Mouse (Mus musculus): ENCODE measurements around the gene Ppp3ca. TPM values are rescaled to one million over a fixed set of nuclear protein-coding genes. Genes with fewer than 3 reads are reported as not detected.

Gene Ppp3ca
- polyA plus RNA-seq, 1 experiment from 2014 or later, result 98.2 TPM

- Histone ChIP-seq H3K4me2 (replicated peaks) (no peak overlapping the region), H3K9ac (replicated peaks) (no peak overlapping the region), H3K27ac (replicated peaks) (no peak overlapping the region), H3K9me3 (no peaks in the 10 kb centered on the region), H3K27me3 (no peaks in the 10 kb centered on the region), H3K36me3 (no peaks in the 10 kb centered on the region), H3K4me3 (no peak overlapping the region), H3K4me1 (no peaks in the 10 kb centered on the region)
- ATAC-seq (ENCODE audit: low FRiP score, low read depth), result no peak
- 95% methylated on average over 4 of the region's 4 CpGs for WGBS
Measured at GRCm38 (mm10) chr3:136805897-136806296, 136.0 kb downstream of the Ppp3ca start.

- Histone ChIP-seq H3K4me1 (no peaks in the 10 kb centered on the region), H3K4me2 (replicated peaks) (no peak overlapping the region), H3K4me3 (no peak overlapping the region), H3K9ac (replicated peaks) (no peak overlapping the region), H3K27me3 (no peaks in the 10 kb centered on the region), H3K36me3 (no peaks in the 10 kb centered on the region), H3K27ac (replicated peaks) (no peak overlapping the region), H3K9me3 (no peaks in the 10 kb centered on the region)
- no peak for ATAC-seq (ENCODE audit: low FRiP score, low read depth)
- WGBS, result 70% methylated on average over 3 of the region's 3 CpGs
Measured at GRCm38 (mm10) chr3:136810271-136810670, 140.3 kb downstream of the Ppp3ca start.

- ATAC-seq (ENCODE audit: low FRiP score, low read depth), result no peak
- Histone ChIP-seq H3K9me3 (no peaks in the 10 kb centered on the region), H3K27ac (replicated peaks) (no peak overlapping the region), H3K9ac (replicated peaks) (no peak overlapping the region), H3K4me3 (no peak overlapping the region), H3K4me1 (no peaks in the 10 kb centered on the region), H3K27me3 (no peaks in the 10 kb centered on the region), H3K36me3 (no peaks in the 10 kb centered on the region), H3K4me2 (replicated peaks) (no peak overlapping the region)
- WGBS, result 88% methylated on average over 6 of the region's 6 CpGs
Measured at GRCm38 (mm10) chr3:136812162-136812561, 142.2 kb downstream of the Ppp3ca start.

- Histone ChIP-seq H3K36me3 (no peaks in the 10 kb centered on the region), H3K27ac (replicated peaks) (no peak overlapping the region), H3K9ac (replicated peaks) (no peak overlapping the region)
Measured at GRCm38 (mm10) chr3:136812791-136813190, 142.9 kb downstream of the Ppp3ca start.

GRCm38 (mm10) chr3:136813886-136814285, 144.0 kb downstream of the Ppp3ca start:
- Histone ChIP-seq H3K4me1 (no peaks in the 10 kb centered on the region), H3K27ac (replicated peaks) (no peak overlapping the region), H3K9ac (replicated peaks) (no peak overlapping the region), H3K36me3 (no peaks in the 10 kb centered on the region), H3K9me3 (no peaks in the 10 kb centered on the region), H3K27me3 (no peaks in the 10 kb centered on the region), H3K4me3 (no peak overlapping the region), H3K4me2 (replicated peaks) (no peak overlapping the region)
- WGBS, result 75% methylated on average over 2 of the region's 2 CpGs
- no peak for ATAC-seq (ENCODE audit: low FRiP score, low read depth)

More at GRCm38 (mm10) chr3:136812791-136813190, 142.9 kb downstream of the Ppp3ca start:
- H3K4me1 ChIP-seq, result no peaks in the 10 kb centered on the region
- H3K4me2 ChIP-seq (replicated peaks), result no peak overlapping the region
- WGBS, result 90% methylated on average over 2 of the region's 2 CpGs
- H3K4me3 ChIP-seq, result no peak overlapping the region
- ATAC-seq (ENCODE audit: low FRiP score, low read depth), result no peak
- H3K9me3 ChIP-seq, result no peaks in the 10 kb centered on the region
- H3K27me3 ChIP-seq, result no peaks in the 10 kb centered on the region

GRCm38 (mm10) chr3:136814916-136815315, 145.0 kb downstream of the Ppp3ca start:
- ATAC-seq (ENCODE audit: low FRiP score, low read depth), result no peak
- no peaks in the 10 kb centered on the region for H3K27me3 ChIP-seq
- no peak overlapping the region for H3K27ac ChIP-seq (replicated peaks)
- H3K4me3 ChIP-seq, result no peak overlapping the region
- WGBS, result 93% methylated on average over 4 of the region's 4 CpGs
- H3K4me2 ChIP-seq (replicated peaks), result no peak overlapping the region
- H3K36me3 ChIP-seq, result no peaks in the 10 kb centered on the region
- no peaks in the 10 kb centered on the region for H3K9me3 ChIP-seq
- H3K4me1 ChIP-seq, result no peaks in the 10 kb centered on the region
- H3K9ac ChIP-seq (replicated peaks), result no peak overlapping the region

GRCm38 (mm10) chr3:136816319-136816718, 146.4 kb downstream of the Ppp3ca start:
- Histone ChIP-seq H3K9ac (replicated peaks) (no peak overlapping the region), H3K27ac (replicated peaks) (no peak overlapping the region), H3K4me1 (no peaks in the 10 kb centered on the region), H3K27me3 (no peaks in the 10 kb centered on the region), H3K4me2 (replicated peaks) (no peak overlapping the region), H3K9me3 (no peaks in the 10 kb centered on the region), H3K36me3 (no peaks in the 10 kb centered on the region), H3K4me3 (no peak overlapping the region)
- WGBS, result 49% methylated on average over 3 of the region's 3 CpGs
- no peak for ATAC-seq (ENCODE audit: low FRiP score, low read depth)

GRCm38 (mm10) chr3:136818997-136819396, 149.1 kb downstream of the Ppp3ca start:
- Histone ChIP-seq H3K27me3 (no peaks in the 10 kb centered on the region), H3K9me3 (no peaks in the 10 kb centered on the region), H3K36me3 (no peaks in the 10 kb centered on the region), H3K4me3 (no peak overlapping the region), H3K4me2 (replicated peaks) (no peak overlapping the region), H3K4me1 (no peaks in the 10 kb centered on the region), H3K27ac (replicated peaks) (no peak overlapping the region), H3K9ac (replicated peaks) (no peak overlapping the region)
- no peak for ATAC-seq (ENCODE audit: low FRiP score, low read depth)
- 90% methylated on average over 5 of the region's 5 CpGs for WGBS

GRCm38 (mm10) chr3:136821039-136821438, 151.1 kb downstream of the Ppp3ca start:
- Histone ChIP-seq H3K4me1 (no peaks in the 10 kb centered on the region), H3K4me2 (replicated peaks) (no peak overlapping the region), H3K27me3 (no peaks in the 10 kb centered on the region), H3K36me3 (no peaks in the 10 kb centered on the region), H3K9ac (replicated peaks) (no peak overlapping the region), H3K27ac (replicated peaks) (no peak overlapping the region), H3K4me3 (no peak overlapping the region), H3K9me3 (no peaks in the 10 kb centered on the region)
- no peak for ATAC-seq (ENCODE audit: low FRiP score, low read depth)
- WGBS, result 80% methylated on average over 3 of the region's 3 CpGs

- ATAC-seq (ENCODE audit: low FRiP score, low read depth), result no peak
- H3K27ac ChIP-seq (replicated peaks), result no peak overlapping the region
- no peak overlapping the region for H3K4me3 ChIP-seq
Measured at GRCm38 (mm10) chr3:136821993-136822392, 152.1 kb downstream of the Ppp3ca start.

GRCm38 (mm10) chr3:136822431-136822830, 152.5 kb downstream of the Ppp3ca start:
- no peaks in the 10 kb centered on the region for H3K36me3 ChIP-seq
- H3K27me3 ChIP-seq, result no peaks in the 10 kb centered on the region
- H3K4me2 ChIP-seq (replicated peaks), result no peak overlapping the region
- no peak overlapping the region for H3K27ac ChIP-seq (replicated peaks)
- H3K4me1 ChIP-seq, result no peaks in the 10 kb centered on the region
- ATAC-seq (ENCODE audit: low FRiP score, low read depth), result no peak
- no peak overlapping the region for H3K9ac ChIP-seq (replicated peaks)
- WGBS, result 92% methylated on average over 2 of the region's 2 CpGs
- no peak overlapping the region for H3K4me3 ChIP-seq
- H3K9me3 ChIP-seq, result no peaks in the 10 kb centered on the region

More at GRCm38 (mm10) chr3:136821993-136822392, 152.1 kb downstream of the Ppp3ca start:
- Histone ChIP-seq H3K27me3 (no peaks in the 10 kb centered on the region), H3K4me1 (no peaks in the 10 kb centered on the region), H3K36me3 (no peaks in the 10 kb centered on the region), H3K9me3 (no peaks in the 10 kb centered on the region), H3K9ac (replicated peaks) (no peak overlapping the region), H3K4me2 (replicated peaks) (no peak overlapping the region)
- 84% methylated on average over 2 of the region's 2 CpGs for WGBS

- Histone ChIP-seq H3K4me2 (replicated peaks) (no peak overlapping the region), H3K9ac (replicated peaks) (no peak overlapping the region), H3K9me3 (no peaks in the 10 kb centered on the region), H3K27ac (replicated peaks) (no peak overlapping the region), H3K4me3 (no peak overlapping the region), H3K4me1 (peaks cover 20% of the 10 kb centered on the region), H3K36me3 (no peaks in the 10 kb centered on the region), H3K27me3 (no peaks in the 10 kb centered on the region)
- ATAC-seq (ENCODE audit: low FRiP score, low read depth), result no peak
- WGBS, result 90% methylated on average over 2 of the region's 2 CpGs
Measured at GRCm38 (mm10) chr3:136828451-136828850, 158.5 kb downstream of the Ppp3ca start.

GRCm38 (mm10) chr3:136829109-136829508, 159.2 kb downstream of the Ppp3ca start:
- Histone ChIP-seq H3K4me1 (peaks cover 27% of the 10 kb centered on the region), H3K27me3 (no peaks in the 10 kb centered on the region), H3K36me3 (no peaks in the 10 kb centered on the region), H3K9me3 (no peaks in the 10 kb centered on the region), H3K4me3 (no peak overlapping the region), H3K9ac (replicated peaks) (no peak overlapping the region), H3K27ac (replicated peaks) (no peak overlapping the region), H3K4me2 (replicated peaks) (no peak overlapping the region)
- ATAC-seq (ENCODE audit: low FRiP score, low read depth), result no peak
- 83% methylated on average over 5 of the region's 5 CpGs for WGBS

All from midbrain, embryonic 12.5 days (tissue).